Mouse (Mus musculus): Measurements from ENCODE around the gene Hmgn1. TPM values are rescaled to one million over a fixed set of nuclear protein-coding genes. Genes with fewer than 3 reads are reported as not detected.

The Hmgn1 gene
- total RNA-seq (2021): 10 to 100 TPM; 57.4 to 57.8 TPM

- intact Hi-C loops (cut with DNase I): loop anchor here (5.0 kb wide), 1 partner anchor 40 kb away; no protein-coding TSS in a partner anchor
- DNase-seq (ENCODE audit: extremely low spot score in 1 of 2, low spot score in 2 of 2): peak; percentile 96 to 99
Measured at GRCm38 (mm10) chr16:96127657-96128344, at the start of gene Hmgn1. Hmgn1 (minus strand) TSS chr16:96127729.

- no peak for DNase-seq (ENCODE audit: extremely low spot score in 1 of 2, low spot score in 2 of 2)
Measured at GRCm38 (mm10) chr16:96175399-96175798, 47.9 kb upstream of the Hmgn1 start.

GRCm38 (mm10) chr16:96173648-96174047, 46.1 kb upstream of the Hmgn1 start:
- intact Hi-C loops (cut with DNase I): no loop called here
- no peak for DNase-seq (ENCODE audit: extremely low spot score in 1 of 2, low spot score in 2 of 2)

More at GRCm38 (mm10) chr16:96175399-96175798, 47.9 kb upstream of the Hmgn1 start:
- intact Hi-C loops (cut with DNase I): no loop called here

GRCm38 (mm10) chr16:96168837-96169236, 41.3 kb upstream of the Hmgn1 start:
- intact Hi-C loops (cut with DNase I): no loop called here
- DNase-seq (ENCODE audit: extremely low spot score in 1 of 2, low spot score in 2 of 2): no peak

GRCm38 (mm10) chr16:96165723-96166264, 38.3 kb upstream of the Hmgn1 start:
- DNase-seq (ENCODE audit: extremely low spot score in 1 of 2, low spot score in 2 of 2): no peak
- intact Hi-C loops (cut with DNase I): no loop called here

GRCm38 (mm10) chr16:96161336-96161735, 33.8 kb upstream of the Hmgn1 start:
- intact Hi-C loops (cut with DNase I): no loop called here
- DNase-seq (ENCODE audit: extremely low spot score in 1 of 2, low spot score in 2 of 2): no peak

GRCm38 (mm10) chr16:96160927-96161326, 33.4 kb upstream of the Hmgn1 start:
- no peak for DNase-seq (ENCODE audit: extremely low spot score in 1 of 2, low spot score in 2 of 2)
- intact Hi-C loops (cut with DNase I): no loop called here

GRCm38 (mm10) chr16:96159794-96160346, 32.3 kb upstream of the Hmgn1 start:
- intact Hi-C loops (cut with DNase I): loop anchor here (10.0 kb wide), 1 partner anchor 185 kb away; no protein-coding TSS in a partner anchor
- no peak for DNase-seq (ENCODE audit: extremely low spot score in 1 of 2, low spot score in 2 of 2)

GRCm38 (mm10) chr16:96159091-96159731, 31.7 kb upstream of the Hmgn1 start:
- DNase-seq (ENCODE audit: extremely low spot score in 1 of 2, low spot score in 2 of 2): peak in 1 of 2 experiments; percentile 82
- intact Hi-C loops (cut with DNase I): loop anchor here (10.0 kb wide), 1 partner anchor 186 kb away; no protein-coding TSS in a partner anchor

GRCm38 (mm10) chr16:96158511-96159080, 31.1 kb upstream of the Hmgn1 start:
- intact Hi-C loops (cut with DNase I): loop anchor here (10.0 kb wide), 1 partner anchor 186 kb away; no protein-coding TSS in a partner anchor

GRCm38 (mm10) chr16:96157171-96157570, 29.6 kb upstream of the Hmgn1 start:
- DNase-seq (ENCODE audit: extremely low spot score in 1 of 2, low spot score in 2 of 2): peak in 1 of 2 experiments; percentile 49
- intact Hi-C loops (cut with DNase I): loop anchor here (10.0 kb wide), 1 partner anchor 188 kb away; no protein-coding TSS in a partner anchor

More at GRCm38 (mm10) chr16:96158511-96159080, 31.1 kb upstream of the Hmgn1 start:
- DNase-seq (ENCODE audit: extremely low spot score in 1 of 2, low spot score in 2 of 2): no peak

- peak; percentile 60 to 76 for DNase-seq (ENCODE audit: extremely low spot score in 1 of 2, low spot score in 2 of 2)
- intact Hi-C loops (cut with DNase I): loop anchor here (10.0 kb wide), 1 partner anchor 189 kb away; no protein-coding TSS in a partner anchor
Measured at GRCm38 (mm10) chr16:96156019-96156418, 28.5 kb upstream of the Hmgn1 start.

GRCm38 (mm10) chr16:96154476-96154875, 26.9 kb upstream of the Hmgn1 start:
- intact Hi-C loops (cut with DNase I): loop anchor here (10.0 kb wide), 1 partner anchor 190 kb away; no protein-coding TSS in a partner anchor
- DNase-seq (ENCODE audit: extremely low spot score in 1 of 2, low spot score in 2 of 2): no peak

- intact Hi-C loops (cut with DNase I): loop anchor here (10.0 kb wide), 1 partner anchor 193 kb away; no protein-coding TSS in a partner anchor
- peak in 1 of 2 experiments; percentile 85 for DNase-seq (ENCODE audit: extremely low spot score in 1 of 2, low spot score in 2 of 2)
Measured at GRCm38 (mm10) chr16:96151551-96151950, 24.0 kb upstream of the Hmgn1 start.

- intact Hi-C loops (cut with DNase I): loop anchor here (10.0 kb wide), 1 partner anchor 194 kb away; no protein-coding TSS in a partner anchor
- no peak for DNase-seq (ENCODE audit: extremely low spot score in 1 of 2, low spot score in 2 of 2)
Measured at GRCm38 (mm10) chr16:96150995-96151394, 23.5 kb upstream of the Hmgn1 start.

GRCm38 (mm10) chr16:96149311-96149710, 21.8 kb upstream of the Hmgn1 start:
- DNase-seq (ENCODE audit: extremely low spot score in 1 of 2, low spot score in 2 of 2): no peak
- intact Hi-C loops (cut with DNase I): no loop called here

GRCm38 (mm10) chr16:96148834-96149233, 21.3 kb upstream of the Hmgn1 start:
- intact Hi-C loops (cut with DNase I): no loop called here
- no peak for DNase-seq (ENCODE audit: extremely low spot score in 1 of 2, low spot score in 2 of 2)

GRCm38 (mm10) chr16:96145814-96146213, 18.3 kb upstream of the Hmgn1 start:
- intact Hi-C loops (cut with DNase I): no loop called here
- DNase-seq (ENCODE audit: extremely low spot score in 1 of 2, low spot score in 2 of 2): no peak
